In the genomic region with DNA sequence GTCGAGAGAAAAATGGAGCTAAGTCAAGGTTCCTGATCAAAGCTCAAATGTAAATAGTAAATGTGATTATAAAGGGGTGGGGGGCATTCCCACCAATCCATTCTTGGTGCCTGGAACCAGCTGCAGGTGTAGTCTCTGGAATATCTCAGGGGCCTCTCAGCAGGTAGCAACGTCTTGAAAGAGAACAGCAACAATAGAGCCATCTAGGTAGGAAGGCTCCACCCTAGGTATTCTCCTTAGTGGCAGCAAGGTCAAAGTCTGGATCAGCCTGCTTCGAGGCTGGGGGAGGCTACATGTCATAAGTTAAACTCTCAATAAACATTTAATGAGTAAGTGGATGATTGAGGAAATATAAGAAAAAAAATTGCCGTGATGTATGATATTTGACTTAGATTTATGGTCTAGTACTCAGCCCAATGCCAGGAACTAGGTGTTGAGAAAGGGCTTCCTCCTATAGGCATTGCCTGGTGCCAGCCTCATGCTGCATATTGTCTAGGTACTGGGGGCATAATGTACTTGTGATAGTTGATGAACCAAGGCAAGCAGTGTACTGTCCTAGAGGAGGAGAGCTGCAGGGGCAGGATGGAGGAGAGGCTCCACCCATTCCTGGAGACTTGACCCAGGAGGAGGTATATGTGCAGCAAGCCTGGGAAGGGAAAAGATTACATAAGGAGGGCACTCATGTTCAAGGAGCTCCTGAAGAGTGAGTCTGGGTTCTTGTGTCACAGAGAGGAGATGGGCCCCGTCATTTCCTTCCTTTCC, we compare ENCODE assay signal across 31 mouse cellular contexts. TPM values are rescaled to one million over a fixed set of nuclear protein-coding genes. Genes with fewer than 3 reads are reported as not detected.
A peak's percentile ranks its signal among the peaks of the same experiment; 100 is the strongest.
DNase-seq lines count a peak whose midpoint lies in the region; ATAC-seq and TF ChIP-seq lines count a peak whose summit lies in the region.
"Had no signal": no experiment of that assay in that cellular context is flagged by ENCODE, and none has a peak within 500 bp of the region (broad histone marks: within the 10 kb centered on the region; RNA-seq: fewer than 3 reads in every experiment).

No protein-coding gene starts in this region.

- peaks cover 4% of the 10 kb centered on the region; the same call in 1 of the 2 replicates for H3K4me1 ChIP-seq in heart, embryonic 11.5 days (ENCODE audit: control insufficient read depth, insufficient read depth, low read length)
- H3K4me1 ChIP-seq in intestine, embryonic 16.5 days (ENCODE audit: control insufficient read depth, insufficient read depth, low read length): peaks cover 5% of the 10 kb centered on the region; the same call in 1 of the 2 replicates
- no peaks in the 10 kb centered on the region for H3K4me1 ChIP-seq in stomach, postnatal 0 days (replicated peaks; ENCODE audit: control insufficient read depth, insufficient read depth)
- H3K4me1 ChIP-seq: embryonic facial prominence, embryonic 13.5 days; forebrain, embryonic 13.5 days; neural tube, embryonic 13.5 days had no signal

- no peak overlapping the region for H3K9ac ChIP-seq in heart, embryonic 11.5 days (ENCODE audit: low read depth, low read length)
- H3K9ac ChIP-seq in intestine, embryonic 16.5 days (ENCODE audit: low read depth, low read length): no peak overlapping the region
- H3K9ac ChIP-seq in stomach, postnatal 0 days (ENCODE audit: low read length): no peak overlapping the region
- H3K9ac ChIP-seq: embryonic facial prominence, embryonic 13.5 days; forebrain, embryonic 13.5 days; heart, embryonic 12.5 days; neural tube, embryonic 13.5 days had no signal

- DNase-seq in heart, adult 11 months: peak; percentile 86
- DNase-seq in R1 (ENCODE audit: low read depth, low spot score): peak; percentile 95
- peak; percentile 16 for DNase-seq in stomach, postnatal 0 days (ENCODE audit: low spot score)
- no peak for DNase-seq in left cerebral cortex, postnatal 4 days
- DNase-seq in c-Kit-positive CD71-positive TER-119-positive erythroid progenitor cells, embryonic 14.5 days (ENCODE audit: low spot score): no peak
- DNase-seq: adrenal gland, postnatal 10 days; cerebellum, adult 2 months; cerebellum, postnatal 36 days; embryo, embryonic 11 days; gastrocnemius, adult 2 months; heart, postnatal 10 days; kidney, adult 8-10 months; kidney, postnatal 10 days; lung, adult 18-20 months; right cerebral cortex, adult 18-20 months; thymus, postnatal 25 days had no signal

- no peak for ATAC-seq in heart, embryonic 11.5 days (replicated peaks; ENCODE audit: insufficient number of reproducible peaks, low FRiP score, low TSS enrichment)
- peak; percentile 90 for ATAC-seq in intestine, embryonic 16.5 days
- ATAC-seq in stomach, postnatal 0 days (ENCODE audit: low FRiP score, low TSS enrichment): peak; percentile 75
- ATAC-seq: forebrain, embryonic 13.5 days; midbrain, embryonic 16.5 days; Patski had no signal

- no peak for TF ChIP-seq CTCF in stomach, postnatal 0 days (IDR thresholded peaks at IDR 0.05; ENCODE audit: low read depth)

- H3K36me3 ChIP-seq in heart, embryonic 11.5 days (ENCODE audit: control insufficient read depth, insufficient read depth, low read length): no peaks in the 10 kb centered on the region
- no peaks in the 10 kb centered on the region for H3K36me3 ChIP-seq in intestine, embryonic 16.5 days (ENCODE audit: control insufficient read depth, insufficient read depth, low read length)
- H3K36me3 ChIP-seq in stomach, postnatal 0 days (ENCODE audit: control insufficient read depth, insufficient read depth, low read length): no peaks in the 10 kb centered on the region
- H3K36me3 ChIP-seq: embryonic facial prominence, embryonic 13.5 days; G1E; heart, embryonic 12.5 days; neural tube, embryonic 13.5 days had no signal

- H3K4me3 ChIP-seq in heart, embryonic 11.5 days (ENCODE audit: low read depth, low read length): no peak overlapping the region
- no peak overlapping the region for H3K4me3 ChIP-seq in intestine, embryonic 16.5 days (ENCODE audit: low read length)
- no peak overlapping the region for H3K4me3 ChIP-seq in stomach, postnatal 0 days (ENCODE audit: low read depth, low read length)
- H3K4me3 ChIP-seq: embryonic facial prominence, embryonic 13.5 days; erythroblast, embryonic 14.5 days; forebrain, embryonic 13.5 days; gastrocnemius, adult 2 months; heart, embryonic 12.5 days; myocyte; neural tube, embryonic 13.5 days had no signal

- intact Hi-C loops in left cerebral cortex, postnatal 4 days (cut with DNase I): no loop called here

- no peaks in the 10 kb centered on the region for H3K27me3 ChIP-seq in heart, embryonic 11.5 days (ENCODE audit: control insufficient read depth, insufficient read depth, low read length)
- no peaks in the 10 kb centered on the region for H3K27me3 ChIP-seq in intestine, embryonic 16.5 days (replicated peaks; ENCODE audit: control insufficient read depth, insufficient read depth, low read length)
- H3K27me3 ChIP-seq in stomach, postnatal 0 days (ENCODE audit: control insufficient read depth, insufficient read depth, low read length): no peaks in the 10 kb centered on the region
- H3K27me3 ChIP-seq: embryonic facial prominence, embryonic 13.5 days; forebrain, embryonic 13.5 days; heart, embryonic 12.5 days; neural tube, embryonic 13.5 days; Patski had no signal

- no peak overlapping the region for H3K4me2 ChIP-seq in heart, embryonic 11.5 days
- H3K4me2 ChIP-seq in intestine, embryonic 16.5 days (ENCODE audit: low read depth, low read length): no peak overlapping the region
- H3K4me2 ChIP-seq in stomach, postnatal 0 days (replicated peaks; ENCODE audit: low read depth): no peak overlapping the region
- H3K4me2 ChIP-seq: embryonic facial prominence, embryonic 13.5 days; forebrain, embryonic 13.5 days; heart, embryonic 12.5 days; neural tube, embryonic 13.5 days had no signal

- no peaks in the 10 kb centered on the region for H3K9me3 ChIP-seq in heart, embryonic 11.5 days (replicated peaks; ENCODE audit: control insufficient read depth, low read length)
- peaks cover 7% of the 10 kb centered on the region; the same call in 1 of the 2 replicates for H3K9me3 ChIP-seq in intestine, embryonic 16.5 days (ENCODE audit: control insufficient read depth, low read length)
- H3K9me3 ChIP-seq in stomach, postnatal 0 days (ENCODE audit: control insufficient read depth, low read length): no peaks in the 10 kb centered on the region
- H3K9me3 ChIP-seq: embryonic facial prominence, embryonic 13.5 days; forebrain, embryonic 13.5 days; neural tube, embryonic 13.5 days had no signal

- no peak for TF ChIP-seq EP300 in stomach, postnatal 0 days (optimal IDR thresholded peaks at IDR 0.05)

- 59% methylated on average over 5 of the region's 5 CpGs for WGBS in heart, embryonic 11.5 days (ENCODE audit: insufficient replicate concordance)
- 43% methylated on average over 5 of the region's 5 CpGs for WGBS in intestine, embryonic 16.5 days
- 55% methylated on average over 5 of the region's 5 CpGs for WGBS in stomach, postnatal 0 days

- no peak overlapping the region for H3K27ac ChIP-seq in heart, embryonic 11.5 days (ENCODE audit: low read depth, low read length)
- H3K27ac ChIP-seq in intestine, embryonic 16.5 days (ENCODE audit: low read length): peak overlapping the region; percentile 78
- H3K27ac ChIP-seq in stomach, postnatal 0 days (replicated peaks): no peak overlapping the region
- H3K27ac ChIP-seq: embryonic facial prominence, embryonic 13.5 days; forebrain, embryonic 13.5 days; gastrocnemius, adult 2 months; neural tube, embryonic 13.5 days had no signal

RNA-seq across cellular contexts. Expression of a gene that starts 7.5 kb away (rescaled TPM):
- 20.2 and 20.3 TPM in 2 replicates for polyA plus RNA-seq in heart, embryonic 11.5 days (2014; fragmentation: Nextera tagmentation; extraction: Ambion mirVana)
- polyA plus RNA-seq in intestine, embryonic 16.5 days (2015; fragmentation: Nextera tagmentation; extraction: Ambion mirVana): 12.6 and 14.4 TPM in 2 replicates
- 4.9 and 5.1 TPM in 2 replicates for polyA plus RNA-seq in stomach, postnatal 0 days (2015; fragmentation: Nextera tagmentation; extraction: Ambion mirVana)
- total RNA-seq in left cerebral cortex, postnatal 4 days (2021): 1 to 10 TPM; 1.5 to 1.6 TPM
- polyA plus RNA-seq: erythroblast, embryonic 14.5 days; G1E had no signal

RNA-seq across cellular contexts. Expression of a gene that starts 39.4 kb away (rescaled TPM):
- 41.8 and 49.0 TPM in 2 replicates for polyA plus RNA-seq in heart, embryonic 11.5 days (2014; fragmentation: Nextera tagmentation; extraction: Ambion mirVana)
- 57.1 and 59.9 TPM in 2 replicates for polyA plus RNA-seq in intestine, embryonic 16.5 days (2015; fragmentation: Nextera tagmentation; extraction: Ambion mirVana)
- 44.0 and 45.7 TPM in 2 replicates for polyA plus RNA-seq in stomach, postnatal 0 days (2015; fragmentation: Nextera tagmentation; extraction: Ambion mirVana)
- total RNA-seq in left cerebral cortex, postnatal 4 days (2021): 10 to 100 TPM; 82.4 to 85.1 TPM

RNA-seq across cellular contexts. Expression of a gene that starts 42.2 kb away (rescaled TPM):
- polyA plus RNA-seq in heart, embryonic 11.5 days (2014; fragmentation: Nextera tagmentation; extraction: Ambion mirVana): 0.23 TPM in 1 of 2 replicates, not detected in the other
- polyA plus RNA-seq in intestine, embryonic 16.5 days (2015; fragmentation: Nextera tagmentation; extraction: Ambion mirVana): 1.1 and 2.9 TPM in 2 replicates
- 3.6 and 4.4 TPM in 2 replicates for polyA plus RNA-seq in stomach, postnatal 0 days (2015; fragmentation: Nextera tagmentation; extraction: Ambion mirVana)
- total RNA-seq in left cerebral cortex, postnatal 4 days (2021): not detected
- total RNA-seq: layer of hippocampus, postnatal 25 days had no signal
- polyA plus RNA-seq: embryonic facial prominence, embryonic 13.5 days; erythroblast, embryonic 14.5 days; forebrain, embryonic 13.5 days; G1E; hindbrain, embryonic 11.5 days; limb, embryonic 11.5 days; myocyte had no signal

RNA-seq across cellular contexts. Expression of a gene that starts 52.1 kb away (rescaled TPM):
- not detected in 2 replicates for polyA plus RNA-seq in heart, embryonic 11.5 days (2014; fragmentation: Nextera tagmentation; extraction: Ambion mirVana)
- polyA plus RNA-seq in intestine, embryonic 16.5 days (2015; fragmentation: Nextera tagmentation; extraction: Ambion mirVana): not detected in 2 replicates
- 0.25 and 0.74 TPM in 2 replicates for polyA plus RNA-seq in stomach, postnatal 0 days (2015; fragmentation: Nextera tagmentation; extraction: Ambion mirVana)
- total RNA-seq in left cerebral cortex, postnatal 4 days (2021): 10 to 100 TPM; 13.9 to 14.0 TPM
- polyA plus RNA-seq: cerebellum, adult 2 months; embryonic facial prominence, embryonic 13.5 days; G1E; heart, embryonic 12.5 days; liver, adult 2 months; neural tube, embryonic 13.5 days had no signal

Comparison
In these comparisons a context has a peak if more than half of its experiments do, and no peak if none do; other contexts are left out.
1. DNase-seq: peak in heart, adult 11 months (single experiment), R1 (single experiment) and stomach, postnatal 0 days (single experiment); none in left cerebral cortex, postnatal 4 days (single experiment) and c-Kit-positive CD71-positive TER-119-positive erythroid progenitor cells, embryonic 14.5 days (single experiment).